Mouse (Mus musculus): Measurements from ENCODE around the gene Aqp3. TPM values are rescaled to one million over a fixed set of nuclear protein-coding genes. Genes with fewer than 3 reads are reported as not detected.

Gene Aqp3
- polyA plus RNA-seq, 1 experiment, result 100 TPM

DNA sequence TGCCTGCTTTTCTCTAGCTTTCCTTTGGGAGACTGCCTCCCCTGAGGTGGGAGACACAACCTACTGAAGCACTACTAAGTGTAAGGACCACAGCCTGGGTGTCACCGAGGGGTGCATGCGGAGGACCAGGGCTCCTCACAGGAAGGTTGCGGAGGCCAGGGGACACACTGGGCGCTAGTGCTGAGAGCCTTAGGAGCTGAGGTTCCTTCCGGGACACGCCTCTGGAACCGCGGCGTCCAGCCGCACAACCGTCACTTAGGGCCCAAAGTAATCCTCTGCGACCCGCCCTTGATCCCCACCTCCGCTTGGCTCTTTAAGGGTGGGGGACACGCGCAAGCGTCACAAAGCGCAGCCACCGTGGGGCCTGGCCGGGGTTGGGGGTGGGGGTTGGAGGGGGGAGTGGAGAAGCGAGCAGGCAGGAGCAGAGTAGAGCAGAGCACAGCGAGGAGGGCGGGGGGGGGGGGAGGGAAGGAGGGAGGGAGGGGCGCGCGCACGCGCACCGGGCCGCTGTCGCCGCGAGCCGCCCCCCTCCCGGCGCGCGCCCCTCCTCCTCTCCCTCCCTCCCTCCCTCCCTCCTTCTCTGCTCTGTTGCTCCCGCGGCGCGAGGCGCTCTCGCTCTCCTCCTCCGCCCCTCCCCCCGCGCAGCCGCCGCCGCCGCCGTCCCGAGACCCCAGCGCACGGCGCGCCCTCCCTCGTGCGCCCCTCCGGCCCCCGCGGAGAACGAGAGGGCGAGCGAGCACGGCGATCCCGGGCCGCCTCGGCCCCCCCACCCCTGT, 37.1 kb upstream of the Aqp3 start:
- Histone ChIP-seq H3K27me3 (ENCODE audit: control insufficient read depth, insufficient read depth, low read length) (no peaks in the 10 kb centered on the region), H3K4me3 (ENCODE audit: low read depth, low read length) (peak overlapping the region; percentile 100), H3K4me1 (ENCODE audit: control insufficient read depth, insufficient read depth, insufficient read length, low read length) (no peaks in the 10 kb centered on the region), H3K36me3 (ENCODE audit: control insufficient read depth, insufficient read depth, low read length) (no peaks in the 10 kb centered on the region), H3K27ac (ENCODE audit: insufficient read depth, low read depth, low read length) (peak overlapping the region; percentile 97)
- WGBS, result 2% methylated on average over 39 of the region's 70 CpGs
- TF ChIP-seq POLR2A (IDR thresholded peaks at IDR 0.05; ENCODE audit: low read depth, low read length), result peak; percentile 76
- TF ChIP-seq CTCF (IDR thresholded peaks at IDR 0.05; ENCODE audit: extremely low read depth, insufficient read length, insufficient replicate concordance, low read depth, low read length), result no peak

DNA sequence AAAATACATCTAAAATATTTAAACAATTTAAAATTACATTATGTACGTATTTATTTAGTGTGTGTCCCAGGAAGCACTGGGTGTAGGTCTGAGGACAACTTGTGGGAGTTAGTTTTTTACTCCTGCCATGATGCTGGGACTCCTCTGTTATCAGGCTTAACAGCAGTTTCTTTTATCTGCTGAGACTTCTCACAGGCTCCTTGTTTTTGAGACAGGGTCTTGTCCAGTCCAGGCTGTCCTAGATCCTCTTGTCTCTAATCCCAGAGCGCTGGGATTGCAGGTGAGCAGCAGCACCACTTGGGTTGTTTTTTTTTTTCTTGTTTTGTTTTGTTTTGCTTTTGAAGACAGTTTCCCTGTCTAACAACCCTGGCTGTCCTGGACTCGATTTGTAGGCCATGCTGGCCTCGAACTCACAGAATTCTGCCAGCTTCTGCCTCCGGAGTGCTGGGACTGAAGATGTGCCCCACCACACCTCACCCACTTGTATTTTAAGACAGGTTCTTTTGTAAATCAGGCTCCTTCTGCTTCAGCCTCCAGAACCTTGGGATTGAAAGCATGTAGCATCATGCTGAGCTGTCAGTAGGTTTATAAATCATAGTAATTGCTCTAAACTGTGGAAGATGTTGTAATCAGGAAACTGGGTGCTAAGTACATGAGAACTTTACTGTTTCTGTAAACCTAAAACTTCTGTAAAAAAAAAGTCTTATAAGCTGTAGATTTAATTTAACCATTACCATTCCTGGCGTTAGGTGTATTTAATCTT, 35.7 kb upstream of the Aqp3 start:
- Histone ChIP-seq H3K36me3 (ENCODE audit: control insufficient read depth, insufficient read depth, low read length) (no peaks in the 10 kb centered on the region), H3K4me1 (ENCODE audit: control insufficient read depth, insufficient read depth, insufficient read length, low read length) (no peaks in the 10 kb centered on the region), H3K27ac (ENCODE audit: insufficient read depth, low read depth, low read length) (no peak overlapping the region), H3K4me3 (ENCODE audit: low read depth, low read length) (no peak overlapping the region), H3K27me3 (ENCODE audit: control insufficient read depth, insufficient read depth, low read length) (no peaks in the 10 kb centered on the region)
- WGBS, result 84% methylated on average over 6 of the region's 6 CpGs
- TF ChIP-seq POLR2A (IDR thresholded peaks at IDR 0.05; ENCODE audit: low read depth, low read length), result no peak
- no peak for TF ChIP-seq CTCF (IDR thresholded peaks at IDR 0.05; ENCODE audit: extremely low read depth, insufficient read length, insufficient replicate concordance, low read depth, low read length)

DNA sequence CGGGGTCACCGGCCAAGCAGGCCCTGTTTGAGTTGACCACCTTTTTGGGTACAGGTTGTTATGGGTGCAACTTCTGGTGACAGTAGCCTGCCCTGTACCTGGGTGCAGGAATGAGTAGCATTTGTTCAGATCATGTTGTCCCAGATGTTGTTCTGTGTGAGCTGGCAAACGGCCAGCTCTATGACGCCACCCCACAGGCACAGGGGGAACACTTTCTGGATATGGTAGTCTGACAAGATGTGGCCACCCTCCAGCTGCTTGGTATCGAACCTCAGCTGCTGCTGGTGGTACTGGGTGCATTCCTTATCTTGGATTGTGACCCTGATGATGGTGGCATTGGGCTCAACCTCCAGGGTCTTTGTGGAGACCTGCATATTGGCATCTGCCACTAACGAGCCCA, 34.5 kb upstream of the Aqp3 start:
- Histone ChIP-seq H3K4me1 (ENCODE audit: control insufficient read depth, insufficient read depth, insufficient read length, low read length) (no peaks in the 10 kb centered on the region), H3K36me3 (ENCODE audit: control insufficient read depth, insufficient read depth, low read length) (no peaks in the 10 kb centered on the region), H3K27me3 (ENCODE audit: control insufficient read depth, insufficient read depth, low read length) (no peaks in the 10 kb centered on the region), H3K4me3 (ENCODE audit: low read depth, low read length) (no peak overlapping the region), H3K27ac (ENCODE audit: insufficient read depth, low read depth, low read length) (no peak overlapping the region)
- no peak for TF ChIP-seq POLR2A (IDR thresholded peaks at IDR 0.05; ENCODE audit: low read depth, low read length)
- TF ChIP-seq CTCF (IDR thresholded peaks at IDR 0.05; ENCODE audit: extremely low read depth, insufficient read length, insufficient replicate concordance, low read depth, low read length), result no peak
- WGBS, result 68% methylated on average over 6 of the region's 6 CpGs

DNA sequence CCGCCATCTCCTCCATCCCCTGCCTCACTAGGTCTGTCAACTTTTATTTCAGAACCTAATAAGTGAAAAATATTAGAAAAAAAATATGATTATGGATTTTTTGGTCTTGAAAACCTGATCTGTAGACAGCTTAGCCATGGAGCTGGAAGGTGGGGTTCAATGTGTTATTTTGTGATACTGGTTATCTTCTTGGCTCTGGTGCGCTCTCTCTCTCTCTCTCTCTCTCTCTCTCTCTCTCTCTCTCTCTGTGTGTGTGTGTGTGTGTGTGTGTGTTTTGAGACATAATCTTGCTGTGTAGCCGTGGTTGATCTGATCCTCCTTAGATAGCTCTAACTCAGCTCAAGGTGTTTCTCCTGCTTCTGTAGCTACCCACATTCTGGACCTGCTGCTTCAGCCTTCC, 31.9 kb upstream of the Aqp3 start:
- 88% methylated on average over 3 of the region's 3 CpGs for WGBS
- no peak overlapping the region for H3K27ac ChIP-seq (ENCODE audit: insufficient read depth, low read depth, low read length)
- H3K36me3 ChIP-seq (ENCODE audit: control insufficient read depth, insufficient read depth, low read length), result no peaks in the 10 kb centered on the region
- H3K4me1 ChIP-seq (ENCODE audit: control insufficient read depth, insufficient read depth, insufficient read length, low read length), result no peaks in the 10 kb centered on the region
- TF ChIP-seq CTCF (IDR thresholded peaks at IDR 0.05; ENCODE audit: extremely low read depth, insufficient read length, insufficient replicate concordance, low read depth, low read length), result no peak
- TF ChIP-seq POLR2A (IDR thresholded peaks at IDR 0.05; ENCODE audit: low read depth, low read length), result no peak
- H3K27me3 ChIP-seq (ENCODE audit: control insufficient read depth, insufficient read depth, low read length), result no peaks in the 10 kb centered on the region
- no peak overlapping the region for H3K4me3 ChIP-seq (ENCODE audit: low read depth, low read length)

DNA sequence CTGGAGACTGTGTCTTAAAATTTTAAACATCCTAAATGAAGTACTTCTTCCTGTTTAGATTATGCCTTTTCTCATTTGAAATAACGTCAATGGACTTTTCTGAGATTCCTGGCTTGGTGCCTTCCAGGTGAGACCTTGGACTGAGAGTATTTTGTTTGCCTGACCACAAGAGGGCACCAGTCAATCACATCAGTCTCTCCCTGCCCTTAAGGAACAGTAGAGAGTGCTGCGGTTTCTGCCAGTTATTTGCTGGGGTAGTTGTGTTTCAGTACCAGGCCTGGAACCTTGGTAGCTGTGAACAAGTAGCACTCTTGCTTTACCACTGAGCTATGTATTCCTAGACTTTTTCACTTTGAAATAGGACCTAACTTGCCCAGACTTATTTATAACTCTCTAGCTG, 31.4 kb upstream of the Aqp3 start:
- H3K4me3 ChIP-seq (ENCODE audit: low read depth, low read length), result no peak overlapping the region
- TF ChIP-seq CTCF (IDR thresholded peaks at IDR 0.05; ENCODE audit: extremely low read depth, insufficient read length, insufficient replicate concordance, low read depth, low read length) (peak; percentile 62; the same call in 1 of the 2 replicates), POLR2A (IDR thresholded peaks at IDR 0.05; ENCODE audit: low read depth, low read length) (no peak)
- H3K27ac ChIP-seq (ENCODE audit: insufficient read depth, low read depth, low read length), result no peak overlapping the region
- H3K27me3 ChIP-seq (ENCODE audit: control insufficient read depth, insufficient read depth, low read length), result no peaks in the 10 kb centered on the region
- WGBS, result 2% methylated on average over 2 of the region's 2 CpGs
- no peaks in the 10 kb centered on the region for H3K36me3 ChIP-seq (ENCODE audit: control insufficient read depth, insufficient read depth, low read length)
- H3K4me1 ChIP-seq (ENCODE audit: control insufficient read depth, insufficient read depth, insufficient read length, low read length), result no peaks in the 10 kb centered on the region

DNA sequence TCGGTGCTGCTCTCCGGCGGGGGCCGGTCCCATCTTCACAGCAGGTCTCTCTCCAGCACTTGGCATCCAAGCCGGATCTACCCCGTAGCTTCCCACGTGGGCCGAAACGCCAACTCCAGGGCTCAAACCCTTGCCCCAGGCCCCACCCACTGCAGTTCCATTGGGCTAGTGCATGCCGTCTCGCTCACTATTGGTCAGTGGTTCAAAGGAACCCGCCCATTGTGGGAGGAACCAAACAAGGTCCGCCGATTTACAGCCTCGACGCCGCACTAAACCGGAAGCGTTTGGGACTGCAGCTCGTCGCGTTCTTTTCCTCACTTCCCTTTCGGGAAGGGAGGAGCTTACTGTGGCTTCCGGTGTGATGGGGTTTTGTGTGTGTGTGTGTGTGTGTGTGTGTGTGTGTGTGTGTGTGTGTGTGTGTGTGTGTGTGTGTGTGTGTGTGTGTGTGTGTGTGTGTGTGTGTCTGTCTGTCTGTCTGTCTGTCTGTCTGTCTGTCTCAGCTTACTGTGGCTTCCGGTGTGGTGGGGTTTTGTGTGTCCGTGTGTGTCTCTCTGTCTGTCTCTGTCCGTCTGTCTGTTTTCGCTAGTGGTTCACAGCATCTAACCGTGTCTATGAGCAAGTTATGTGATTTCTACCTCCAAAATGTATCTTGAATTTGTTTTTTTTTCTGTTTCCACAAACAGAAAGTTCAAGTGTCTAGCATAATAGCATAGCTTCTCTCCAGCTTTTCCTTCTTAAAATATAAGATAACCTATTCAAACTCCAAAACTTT, 26.4 kb upstream of the Aqp3 start, which contains the start of gene Nol6:
TSS of gene Nol6 (minus strand) at position 276 of the 772 bp plus-strand sequence.
- H3K4me3 ChIP-seq (ENCODE audit: low read depth, low read length), result peak within 1 kb of the TSS; percentile 87
- WGBS, result under 1% methylated on average over 29 of the region's 29 CpGs
- peaks cover 18% of the 10 kb centered on the region for H3K36me3 ChIP-seq (ENCODE audit: control insufficient read depth, insufficient read depth, low read length)
- H3K27ac ChIP-seq (ENCODE audit: insufficient read depth, low read depth, low read length), result no peak within 1 kb of the TSS
- TF ChIP-seq CTCF (IDR thresholded peaks at IDR 0.05; ENCODE audit: extremely low read depth, insufficient read length, insufficient replicate concordance, low read depth, low read length) (no peak), POLR2A (IDR thresholded peaks at IDR 0.05; ENCODE audit: low read depth, low read length) (no peak)
- no peaks in the 10 kb centered on the region; the same call in none of the 2 replicates for H3K4me1 ChIP-seq (ENCODE audit: control insufficient read depth, insufficient read depth, insufficient read length, low read length)
- no peaks in the 10 kb centered on the region for H3K27me3 ChIP-seq (ENCODE audit: control insufficient read depth, insufficient read depth, low read length)
